Mouse (Mus musculus) heart, embryonic 12.5 days (tissue): Measurements from ENCODE around the gene Nectin3. TPM values are rescaled to one million over a fixed set of nuclear protein-coding genes. Genes with fewer than 3 reads are reported as not detected.

Experiments used
- ATAC-seq: fragments of 200-750 bp; cut with Nextera tagmentation; 2 replicates; pipeline ENCODE4 v1.8.0; 2017; ENCODE audit warnings: moderate TSS enrichment, moderate library complexity; ENCODE audit not compliant: insufficient number of reproducible peaks, low FRiP score
- H3K27ac ChIP-seq: fragments of 300-500 bp; sonication (generic); 2 replicates; pipeline ENCODE4 v1.5.1; 2016; ENCODE audit warnings: mild to moderate bottlenecking, moderate library complexity; ENCODE audit not compliant: poor library complexity, severe bottlenecking
- H3K27me3 ChIP-seq: fragments of 300-500 bp; sonication (generic); replicated peaks from 2 replicates; pipeline ENCODE4 v1.6.1; 2016; ENCODE audit warnings: mild to moderate bottlenecking, moderate library complexity
- H3K36me3 ChIP-seq: fragments of 300-500 bp; sonication (generic); 2 replicates; pipeline ENCODE4 v1.6.1; 2016; ENCODE audit warnings: mild to moderate bottlenecking, moderate library complexity
- H3K4me1 ChIP-seq: fragments of 300-500 bp; sonication (generic); replicated peaks from 2 replicates; pipeline ENCODE4 v1.6.1; 2016; ENCODE audit warnings: mild to moderate bottlenecking
- H3K4me2 ChIP-seq: fragments of 300-500 bp; sonication (generic); 2 replicates; pipeline ENCODE4 v1.6.1; 2016; ENCODE audit warnings: mild to moderate bottlenecking, moderate library complexity
- H3K4me3 ChIP-seq: fragments of 300-500 bp; sonication (generic); 2 replicates; pipeline ENCODE4 v1.5.1; 2016; ENCODE audit warnings: mild to moderate bottlenecking
- H3K9ac ChIP-seq: fragments of 300-500 bp; sonication (generic); 2 replicates; pipeline ENCODE4 v1.6.1; 2016; ENCODE audit warnings: mild to moderate bottlenecking, moderate library complexity
- H3K9me3 ChIP-seq: fragments of 300-500 bp; sonication (generic); replicated peaks from 2 replicates; pipeline ENCODE4 v1.6.1; 2016; ENCODE audit warnings: mild to moderate bottlenecking, moderate library complexity
- WGBS: fragments of 180-500 bp; shearing (Covaris S2); methylation state at CpG from one replicate; pipeline ENCODE4 v1.1.7; 2016; 5-methylcytosine and 5-hydroxymethylcytosine counted together
- polyA plus RNA-seq: library from polyadenylated mRNA; unstranded; fragments of >200 nt; fragmentation: Nextera tagmentation; extraction: Ambion mirVana; gene quantifications from 2 replicates; pipeline ENCODE4 v1.2.1, GENCODE M21; 2016

Nectin3 gene
- polyA plus RNA-seq, 1 experiment from 2014 or later: 27.7 TPM

- 56% methylated on average over 3 of the region's 3 CpGs for WGBS
- ATAC-seq: no peak
- Histone ChIP-seq H3K4me3 (no peak overlapping the region), H3K27me3 (no peaks in the 10 kb centered on the region), H3K36me3 (peaks cover 4% of the 10 kb centered on the region; the same call in 1 of the 2 replicates), H3K4me1 (peaks cover 23% of the 10 kb centered on the region), H3K4me2 (no peak overlapping the region), H3K27ac (no peak overlapping the region), H3K9me3 (no peaks in the 10 kb centered on the region), H3K9ac (no peak overlapping the region)
Observed at GRCm38 (mm10) chr16:46410739-46411057, 87.6 kb downstream of the Nectin3 start.

- ATAC-seq: no peak
- no peak overlapping the region for H3K9ac ChIP-seq
- no peak overlapping the region for H3K4me3 ChIP-seq
- H3K27me3 ChIP-seq: no peaks in the 10 kb centered on the region
- H3K4me1 ChIP-seq: peaks cover 23% of the 10 kb centered on the region
- WGBS: 78% methylated on average over 6 of the region's 6 CpGs
- H3K4me2 ChIP-seq: no peak overlapping the region
- H3K36me3 ChIP-seq: peaks cover 4% of the 10 kb centered on the region; the same call in 1 of the 2 replicates
- no peaks in the 10 kb centered on the region for H3K9me3 ChIP-seq
- no peak overlapping the region for H3K27ac ChIP-seq
Observed at GRCm38 (mm10) chr16:46410053-46410738, 88.1 kb downstream of the Nectin3 start.

GRCm38 (mm10) chr16:46407997-46408396 is 90.3 kb downstream of the Nectin3 start:
- peaks cover 23% of the 10 kb centered on the region for H3K4me1 ChIP-seq
- no peak overlapping the region for H3K4me3 ChIP-seq
- no peak overlapping the region for H3K4me2 ChIP-seq
- H3K9ac ChIP-seq: no peak overlapping the region
- no peaks in the 10 kb centered on the region for H3K9me3 ChIP-seq
- H3K27ac ChIP-seq: no peak overlapping the region
- no peaks in the 10 kb centered on the region for H3K36me3 ChIP-seq
- WGBS: 82% methylated on average over 15 of the region's 15 CpGs
- no peaks in the 10 kb centered on the region for H3K27me3 ChIP-seq
- no peak for ATAC-seq

GRCm38 (mm10) chr16:46406844-46407639 is 91.3 kb downstream of the Nectin3 start:
- Histone ChIP-seq H3K9me3 (no peaks in the 10 kb centered on the region), H3K4me3 (no peak overlapping the region), H3K4me2 (no peak overlapping the region), H3K36me3 (0 out of 2 replicates have a peak, but pooled peaks cover 4% of the 10 kb centered on the region), H3K27me3 (no peaks in the 10 kb centered on the region), H3K9ac (no peak overlapping the region), H3K4me1 (peaks cover 16% of the 10 kb centered on the region), H3K27ac (no peak overlapping the region)
- 85% methylated on average over 7 of the region's 7 CpGs for WGBS
- no peak for ATAC-seq

- H3K4me2 ChIP-seq: no peak overlapping the region
- H3K4me1 ChIP-seq: peaks cover 1% of the 10 kb centered on the region
- no peaks in the 10 kb centered on the region for H3K9me3 ChIP-seq
- no peaks in the 10 kb centered on the region for H3K27me3 ChIP-seq
- 84% methylated on average over 4 of the region's 4 CpGs for WGBS
- ATAC-seq: no peak
- no peak overlapping the region for H3K4me3 ChIP-seq
- H3K27ac ChIP-seq: no peak overlapping the region
- H3K9ac ChIP-seq: no peak overlapping the region
- H3K36me3 ChIP-seq: peaks cover 16% of the 10 kb centered on the region; the same call in 1 of the 2 replicates
Observed at GRCm38 (mm10) chr16:46397945-46398344, 100.4 kb downstream of the Nectin3 start.

GRCm38 (mm10) chr16:46389415-46390033 is 108.8 kb downstream of the Nectin3 start:
- H3K9me3 ChIP-seq: no peaks in the 10 kb centered on the region
- H3K9ac ChIP-seq: no peak overlapping the region
- H3K27ac ChIP-seq: no peak overlapping the region
- peaks cover 3% of the 10 kb centered on the region; the same call in 1 of the 2 replicates for H3K36me3 ChIP-seq
- H3K4me2 ChIP-seq: no peak overlapping the region
- H3K4me1 ChIP-seq: peaks cover 10% of the 10 kb centered on the region
- 54% methylated on average over 6 of the region's 6 CpGs for WGBS
- H3K27me3 ChIP-seq: no peaks in the 10 kb centered on the region
- ATAC-seq: no peak
- no peak overlapping the region for H3K4me3 ChIP-seq

GRCm38 (mm10) chr16:46388527-46389414 is 109.6 kb downstream of the Nectin3 start:
- H3K27me3 ChIP-seq: no peaks in the 10 kb centered on the region
- no peaks in the 10 kb centered on the region for H3K36me3 ChIP-seq
- H3K4me3 ChIP-seq: no peak overlapping the region
- no peak for ATAC-seq
- WGBS: 48% methylated on average over 11 of the region's 11 CpGs
- no peaks in the 10 kb centered on the region for H3K9me3 ChIP-seq
- H3K4me1 ChIP-seq: peaks cover 10% of the 10 kb centered on the region
- no peak overlapping the region for H3K27ac ChIP-seq
- H3K9ac ChIP-seq: no peak overlapping the region
- no peak overlapping the region for H3K4me2 ChIP-seq

GRCm38 (mm10) chr16:46384279-46384678 is 114.0 kb downstream of the Nectin3 start:
- H3K4me2 ChIP-seq: no peak overlapping the region
- no peaks in the 10 kb centered on the region for H3K36me3 ChIP-seq
- H3K9ac ChIP-seq: no peak overlapping the region
- no peaks in the 10 kb centered on the region for H3K27me3 ChIP-seq
- H3K9me3 ChIP-seq: 0 out of 2 replicates have a peak, but pooled peaks cover 2% of the 10 kb centered on the region
- ATAC-seq: no peak
- WGBS: 73% methylated on average over 5 of the region's 5 CpGs
- no peak overlapping the region for H3K27ac ChIP-seq
- H3K4me3 ChIP-seq: no peak overlapping the region
- H3K4me1 ChIP-seq: no peaks in the 10 kb centered on the region

GRCm38 (mm10) chr16:46383344-46383743 is 115.0 kb downstream of the Nectin3 start:
- 79% methylated on average over 4 of the region's 4 CpGs for WGBS
- 0 out of 2 replicates have a peak, but pooled peaks cover 2% of the 10 kb centered on the region for H3K9me3 ChIP-seq
- no peak for ATAC-seq

GRCm38 (mm10) chr16:46376575-46376974 is 121.8 kb downstream of the Nectin3 start:
- Histone ChIP-seq H3K9me3 (0 out of 2 replicates have a peak, but pooled peaks cover 2% of the 10 kb centered on the region), H3K27me3 (no peaks in the 10 kb centered on the region), H3K9ac (no peak overlapping the region), H3K36me3 (no peaks in the 10 kb centered on the region), H3K4me3 (no peak overlapping the region), H3K27ac (no peak overlapping the region), H3K4me1 (no peaks in the 10 kb centered on the region), H3K4me2 (no peak overlapping the region)
- no peak for ATAC-seq
- WGBS: 44% methylated on average over 3 of the region's 3 CpGs

More at GRCm38 (mm10) chr16:46383344-46383743, 115.0 kb downstream of the Nectin3 start:
- no peak overlapping the region for H3K4me3 ChIP-seq
- H3K4me2 ChIP-seq: no peak overlapping the region
- no peaks in the 10 kb centered on the region for H3K27me3 ChIP-seq
- no peak overlapping the region for H3K9ac ChIP-seq
- no peaks in the 10 kb centered on the region for H3K4me1 ChIP-seq
- no peak overlapping the region for H3K27ac ChIP-seq
- no peaks in the 10 kb centered on the region for H3K36me3 ChIP-seq
